20 mouse cellular contexts compared by ENCODE assay signal in genomic region chr3:52763660-52764059, GRCm38 (mm10).
A peak's percentile ranks its signal among the peaks of the same experiment; 100 is the strongest.
DNase-seq lines count a peak whose midpoint lies in the region; ATAC-seq and TF ChIP-seq lines count a peak whose summit lies in the region.
"Had no signal": no experiment of that assay in that cellular context is flagged by ENCODE, and none has a peak within 500 bp of the region (broad histone marks: within the 10 kb centered on the region; RNA-seq: fewer than 3 reads in every experiment).

No protein-coding gene starts in this region.

- no peak for TF ChIP-seq CTCF in lung, embryonic 14.5 days (IDR thresholded peaks at IDR 0.05; ENCODE audit: low read depth)
- TF ChIP-seq CTCF in lung, adult 2 months (IDR thresholded peaks at IDR 0.05; ENCODE audit: insufficient read depth, low read length) = no peak
- no peak for TF ChIP-seq CTCF in hindbrain, postnatal 0 days (IDR thresholded peaks at IDR 0.05; ENCODE audit: low read depth)

- no peak for TF ChIP-seq POLR2A in lung, adult 2 months (IDR thresholded peaks at IDR 0.05; ENCODE audit: borderline replicate concordance, extremely low read depth, low read depth, low read length)

- WGBS in forebrain, embryonic 15.5 days = 71% methylated on average over 5 of the region's 5 CpGs
- 88% methylated on average over 5 of the region's 5 CpGs for WGBS in forebrain, embryonic 10.5 days
- WGBS in lung, embryonic 14.5 days = 45% methylated on average over 5 of the region's 5 CpGs
- 72% methylated on average over 5 of the region's 5 CpGs for WGBS in lung, adult 2 months
- WGBS in hindbrain, postnatal 0 days = 75% methylated on average over 5 of the region's 5 CpGs

- no peaks in the 10 kb centered on the region for H3K27me3 ChIP-seq in forebrain, embryonic 15.5 days
- H3K27me3 ChIP-seq in forebrain, embryonic 10.5 days (ENCODE audit: poor library complexity, severe bottlenecking) = no peaks in the 10 kb centered on the region
- H3K27me3 ChIP-seq in lung, embryonic 14.5 days (ENCODE audit: insufficient read depth, low read length) = no peaks in the 10 kb centered on the region
- no peaks in the 10 kb centered on the region for H3K27me3 ChIP-seq in hindbrain, postnatal 0 days (ENCODE audit: insufficient read depth, low read length)
- H3K27me3 ChIP-seq: hindbrain, embryonic 13.5 days; neural tube, embryonic 13.5 days had no signal

- H3K4me3 ChIP-seq in forebrain, embryonic 15.5 days = no peak overlapping the region
- no peak overlapping the region for H3K4me3 ChIP-seq in forebrain, embryonic 10.5 days
- H3K4me3 ChIP-seq in lung, embryonic 14.5 days (ENCODE audit: low read depth, low read length) = no peak overlapping the region
- H3K4me3 ChIP-seq in lung, adult 2 months (replicated peaks; ENCODE audit: extremely low read depth, low read depth, low read length) = no peak overlapping the region
- no peak overlapping the region for H3K4me3 ChIP-seq in hindbrain, postnatal 0 days (ENCODE audit: low read length)
- H3K4me3 ChIP-seq: erythroblast, embryonic 14.5 days; hindbrain, embryonic 13.5 days; limb, embryonic 10.5 days; midbrain, embryonic 10.5 days; neural tube, embryonic 13.5 days had no signal

- H3K9me3 ChIP-seq in forebrain, embryonic 15.5 days = no peaks in the 10 kb centered on the region
- H3K9me3 ChIP-seq in forebrain, embryonic 10.5 days = no peaks in the 10 kb centered on the region
- H3K9me3 ChIP-seq in lung, embryonic 14.5 days (ENCODE audit: low read depth, low read length) = no peaks in the 10 kb centered on the region
- H3K9me3 ChIP-seq in hindbrain, postnatal 0 days (ENCODE audit: low read length) = no peaks in the 10 kb centered on the region
- H3K9me3 ChIP-seq: hindbrain, embryonic 13.5 days; limb, embryonic 10.5 days; midbrain, embryonic 10.5 days; neural tube, embryonic 13.5 days had no signal

- H3K4me2 ChIP-seq in forebrain, embryonic 15.5 days (replicated peaks) = no peak overlapping the region
- no peak overlapping the region for H3K4me2 ChIP-seq in lung, embryonic 14.5 days
- H3K4me2 ChIP-seq in hindbrain, postnatal 0 days (ENCODE audit: low read depth, low read length) = no peak overlapping the region
- H3K4me2 ChIP-seq: hindbrain, embryonic 13.5 days; liver, embryonic 11.5 days; neural tube, embryonic 13.5 days had no signal

- 0 out of 2 replicates have a peak, but pooled peaks have one; percentile 20 for ATAC-seq in forebrain, embryonic 15.5 days (replicated peaks)
- ATAC-seq in lung, embryonic 14.5 days (ENCODE audit: insufficient read depth) = peak; percentile 52; the same call in 1 of the 2 replicates
- no peak; the same call in 1 of the 2 replicates for ATAC-seq in hindbrain, postnatal 0 days
- ATAC-seq: intestine, postnatal 0 days had no signal

- DNase-seq in forebrain, embryonic 10.5 days (ENCODE audit: extremely low spot score, low spot score) = no peak
- peak; percentile 34 for DNase-seq in lung, embryonic 14.5 days
- DNase-seq in lung, adult 2 months = no peak
- peak; percentile 7 for DNase-seq in NIH3T3 (ENCODE audit: low read depth)
- DNase-seq in heart, postnatal 4 days = peak; percentile 10
- DNase-seq in hindbrain, postnatal 0 days (ENCODE audit: low spot score) = no peak
- DNase-seq: B cell, adult 2 months; cerebellum, adult 18-20 months; gastrocnemius, postnatal 14 days; right cerebral cortex, adult 18-20 months; thymus, postnatal 4 days had no signal

- H3K36me3 ChIP-seq in forebrain, embryonic 15.5 days = no peaks in the 10 kb centered on the region
- no peaks in the 10 kb centered on the region for H3K36me3 ChIP-seq in forebrain, embryonic 10.5 days (replicated peaks)
- H3K36me3 ChIP-seq in lung, embryonic 14.5 days (ENCODE audit: insufficient read depth) = no peaks in the 10 kb centered on the region
- H3K36me3 ChIP-seq in hindbrain, postnatal 0 days (ENCODE audit: insufficient read depth, low read length) = no peaks in the 10 kb centered on the region
- H3K36me3 ChIP-seq: hindbrain, embryonic 13.5 days; limb, embryonic 10.5 days; midbrain, embryonic 10.5 days; neural tube, embryonic 13.5 days had no signal

- no peak overlapping the region for H3K9ac ChIP-seq in forebrain, embryonic 15.5 days (replicated peaks)
- H3K9ac ChIP-seq in lung, embryonic 14.5 days = no peak overlapping the region
- no peak overlapping the region for H3K9ac ChIP-seq in hindbrain, postnatal 0 days (replicated peaks; ENCODE audit: low read length)
- H3K9ac ChIP-seq: hindbrain, embryonic 13.5 days; neural tube, embryonic 13.5 days had no signal

- no peak overlapping the region for H3K27ac ChIP-seq in forebrain, embryonic 15.5 days (replicated peaks)
- H3K27ac ChIP-seq in forebrain, embryonic 10.5 days = no peak overlapping the region
- no peak overlapping the region for H3K27ac ChIP-seq in lung, embryonic 14.5 days (ENCODE audit: low read depth)
- H3K27ac ChIP-seq in hindbrain, postnatal 0 days = no peak overlapping the region
- H3K27ac ChIP-seq: hindbrain, embryonic 13.5 days; kidney, postnatal 0 days; limb, embryonic 10.5 days; midbrain, embryonic 10.5 days; neural tube, embryonic 13.5 days had no signal

- H3K4me1 ChIP-seq in forebrain, embryonic 15.5 days = peaks cover 15% of the 10 kb centered on the region
- H3K4me1 ChIP-seq in forebrain, embryonic 10.5 days = peaks cover 4% of the 10 kb centered on the region
- no peaks in the 10 kb centered on the region for H3K4me1 ChIP-seq in lung, embryonic 14.5 days (ENCODE audit: insufficient read depth)
- peaks cover 8% of the 10 kb centered on the region; the same call in 1 of the 2 replicates for H3K4me1 ChIP-seq in lung, adult 2 months (ENCODE audit: control insufficient read depth, insufficient read depth, low read length)
- no peaks in the 10 kb centered on the region for H3K4me1 ChIP-seq in hindbrain, postnatal 0 days (ENCODE audit: insufficient read depth, low read length)

Comparison
In these comparisons a context has a peak if more than half of its experiments do, and no peak if none do; other contexts are left out.
1. DNase-seq: peak in lung, embryonic 14.5 days (single experiment), NIH3T3 (single experiment) and heart, postnatal 4 days (single experiment); none in forebrain, embryonic 10.5 days (single experiment), lung, adult 2 months (single experiment) and hindbrain, postnatal 0 days (single experiment).